Mouse (Mus musculus) cerebellum, adult 9-11 months (tissue): ENCODE measurements around the gene Prps1l3.
"Not testable (repeated sequence)": the region's sequence is repeated elsewhere in the genome, so short reads cannot be mapped to it uniquely, and the experiment has no call there.

Experiments
- DNase-seq: peaks from one replicate; pipeline ENCODE4 v3.0.0; 2022

Prps1l3 gene

DNA sequence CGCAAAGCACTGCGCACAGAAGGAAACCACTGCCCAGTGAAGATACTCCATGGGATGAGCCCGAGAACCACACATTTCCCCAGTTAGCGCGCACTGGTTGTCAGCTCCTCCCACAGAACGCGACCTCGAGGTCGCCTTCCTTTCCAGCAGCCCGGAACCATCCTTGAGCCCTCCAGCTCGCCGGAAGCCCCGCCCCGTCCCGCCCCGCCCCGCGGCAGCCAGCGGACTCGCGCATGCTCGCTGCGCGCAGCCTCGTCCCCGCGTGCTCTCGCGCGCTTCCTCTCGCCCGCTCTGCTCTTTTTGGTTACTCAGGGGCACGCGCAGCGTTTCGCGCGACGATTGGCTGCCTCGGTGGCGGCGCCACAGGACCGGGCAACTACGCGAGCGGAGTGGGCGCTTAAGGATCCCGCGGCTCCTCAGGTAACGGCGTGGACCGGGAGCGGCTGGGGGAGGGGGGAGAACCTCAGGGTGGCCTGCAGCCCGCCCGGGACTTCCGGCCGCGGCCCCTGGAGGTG is at the start of gene Prps1l3, which contains the start of gene Mipol1:
Prps1l3 (plus strand) TSS at position 221 of the 515 bp plus-strand sequence.
Mipol1 (plus strand) TSS at position 236 of the 515 bp plus-strand sequence.
- peak; percentile 89 for DNase-seq

DNA sequence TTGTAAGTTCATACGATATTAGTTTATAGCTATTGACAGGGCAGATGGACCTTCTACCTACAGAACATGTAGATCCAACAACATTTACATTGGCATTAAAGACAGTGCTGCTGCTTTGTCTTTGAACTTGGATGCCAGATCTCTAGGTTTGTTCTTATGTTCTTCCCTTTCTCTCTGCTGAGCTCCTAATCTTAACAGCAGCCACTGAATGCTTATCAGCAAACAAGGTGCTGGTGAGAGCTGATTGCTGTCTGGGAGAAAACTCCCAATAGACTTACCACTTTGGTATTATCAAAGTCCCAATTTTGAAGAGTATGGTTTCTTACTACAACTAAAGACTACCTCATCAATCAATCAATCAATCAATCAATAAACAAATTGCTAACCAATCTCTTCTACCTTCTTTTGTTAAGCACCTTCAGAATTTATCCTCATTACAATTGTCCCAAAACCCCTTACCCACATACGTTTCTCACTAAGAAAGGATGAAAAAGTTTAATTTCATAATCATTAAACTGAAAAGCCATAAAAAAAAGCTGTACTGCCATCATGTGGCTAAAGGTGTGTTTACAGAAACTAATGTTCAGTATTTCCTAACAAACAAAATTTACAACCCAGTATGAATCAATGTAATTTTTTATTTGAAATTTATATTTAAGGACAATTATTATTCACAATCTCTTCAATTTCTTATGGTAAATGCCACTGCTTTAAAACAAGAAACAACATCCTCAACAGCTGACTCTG is 45.6 kb upstream of the Prps1l3 start:
- no peak for DNase-seq

DNA sequence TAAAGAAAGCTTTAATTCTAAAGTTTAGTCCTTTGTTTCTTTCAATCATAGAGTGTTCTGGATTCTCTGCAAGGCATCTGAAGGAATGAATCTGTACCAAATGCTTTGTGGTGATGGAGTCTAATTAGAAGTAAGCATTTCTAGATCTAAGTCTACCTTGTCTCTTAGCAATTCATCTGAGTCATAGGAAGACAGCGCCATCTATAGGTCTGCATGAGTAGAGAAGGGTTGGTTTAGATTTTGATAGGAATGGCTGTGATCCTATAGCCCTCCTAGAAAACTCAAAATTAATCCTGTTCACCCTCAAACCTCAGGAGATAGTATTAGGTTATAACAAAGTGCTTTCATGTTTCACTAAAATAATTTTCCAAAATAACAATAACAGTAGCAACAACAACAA is 44.7 kb upstream of the Prps1l3 start:
- no peak for DNase-seq

DNA sequence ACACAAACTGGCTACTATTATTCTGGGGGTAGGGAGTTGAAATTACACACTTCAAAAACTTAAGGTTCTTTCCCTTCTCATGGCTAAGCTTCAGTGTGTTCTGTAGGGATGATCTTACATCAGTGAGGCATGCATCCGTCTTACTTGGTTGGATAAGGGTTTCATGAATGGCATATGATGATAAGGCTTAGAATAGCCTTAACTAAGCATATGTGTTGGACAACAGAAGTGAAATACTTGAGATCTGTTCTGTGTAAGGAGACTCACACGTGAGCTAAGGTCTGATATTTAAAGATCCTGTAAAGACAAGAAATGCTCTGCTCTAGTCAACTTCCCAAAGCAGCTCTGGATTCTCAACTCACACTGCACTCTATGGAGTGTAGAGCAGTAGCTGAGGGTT is 44.1 kb upstream of the Prps1l3 start:
- DNase-seq = no peak

DNA sequence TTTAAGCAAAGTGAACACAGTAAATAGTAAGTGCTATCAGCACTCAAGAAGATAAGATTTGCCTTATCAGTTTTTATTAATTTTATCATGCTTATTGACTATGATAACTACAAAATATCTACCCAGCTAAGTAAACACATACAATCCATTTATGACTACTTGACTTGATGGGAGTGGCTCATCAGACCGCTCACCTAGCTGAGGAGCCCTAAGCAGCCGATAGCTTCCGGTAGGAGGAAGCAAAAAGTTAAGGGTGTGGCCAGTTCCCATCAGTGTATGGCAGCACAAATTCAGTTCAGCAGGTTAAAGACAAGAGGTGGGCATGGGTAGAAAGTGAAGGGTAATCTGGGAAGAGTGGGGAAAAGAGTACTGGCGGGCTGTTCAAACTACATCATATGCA is 43.2 kb upstream of the Prps1l3 start:
- no peak for DNase-seq

DNA sequence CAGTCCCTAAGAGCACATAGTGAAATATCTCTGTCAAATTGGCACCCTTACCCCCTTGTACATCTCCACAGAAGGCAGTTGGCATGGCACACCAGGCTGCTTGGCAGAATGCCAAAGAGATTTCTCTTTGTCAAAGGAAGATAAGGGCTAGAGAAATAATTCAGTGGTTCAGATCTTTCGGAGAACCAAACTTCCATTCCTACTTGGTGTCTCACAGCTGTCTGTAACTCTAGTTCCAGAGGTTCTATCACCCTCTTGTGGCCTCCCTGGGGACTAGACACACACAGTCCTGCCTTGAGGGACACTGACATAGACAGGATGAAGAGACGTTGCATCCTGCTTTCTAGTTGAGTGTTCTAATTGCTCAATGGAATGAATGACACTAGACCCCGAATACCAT is 35.6 kb upstream of the Prps1l3 start:
- DNase-seq = no peak

DNA sequence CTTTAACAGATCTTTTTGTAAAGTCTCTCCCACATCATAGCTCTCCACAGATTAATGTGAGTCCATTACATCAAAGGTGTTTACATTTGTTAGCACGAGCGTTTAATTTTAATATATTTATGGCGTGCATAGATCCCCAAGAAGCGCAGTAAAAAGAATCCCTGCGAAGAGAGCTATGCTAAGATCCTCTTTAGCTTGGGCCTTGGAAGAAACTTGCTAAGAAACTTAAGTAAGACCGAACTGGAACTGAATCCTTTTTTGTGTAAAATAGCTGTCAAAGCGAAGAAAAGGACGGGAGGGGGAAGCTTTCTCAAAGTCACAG is 34.0 kb upstream of the Prps1l3 start:
- DNase-seq = no peak

DNA sequence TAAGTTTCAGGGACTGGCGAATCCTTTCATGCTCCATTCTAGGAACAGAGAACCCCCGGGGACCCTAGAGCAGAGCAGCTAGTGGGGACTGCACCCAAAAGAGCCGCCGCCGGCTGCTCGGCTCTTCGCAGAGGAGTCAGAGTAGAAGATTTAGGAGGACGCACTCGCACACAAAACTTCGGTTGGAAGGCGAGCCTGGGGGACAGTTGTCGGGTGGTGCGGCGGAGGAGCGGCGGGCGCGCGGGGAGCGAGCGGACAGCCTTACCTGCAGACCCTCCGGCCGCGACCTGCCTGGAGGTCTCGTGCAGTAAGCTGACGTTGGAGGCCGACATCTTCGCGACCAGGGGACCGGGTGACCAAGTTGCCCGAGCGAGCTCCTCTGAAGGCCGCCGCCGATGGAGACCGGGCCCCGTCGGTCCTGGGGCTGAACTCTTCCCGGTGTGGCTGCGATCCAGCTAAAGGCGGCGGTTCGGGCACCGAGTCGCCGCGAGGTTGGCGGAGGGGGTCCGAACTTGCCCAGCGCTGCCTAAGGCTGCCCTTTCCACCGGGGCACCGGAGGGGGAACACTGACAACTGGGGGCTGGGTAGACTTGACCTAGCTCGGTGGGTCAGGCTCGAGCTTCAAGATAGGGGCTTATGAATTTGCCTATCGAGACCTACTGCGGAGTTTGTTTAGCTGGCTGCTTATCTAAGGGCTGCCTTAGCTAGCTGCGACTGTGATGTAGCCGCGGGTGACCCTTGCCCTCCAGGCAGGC is 33.4 kb upstream of the Prps1l3 start:
- DNase-seq = no peak

DNA sequence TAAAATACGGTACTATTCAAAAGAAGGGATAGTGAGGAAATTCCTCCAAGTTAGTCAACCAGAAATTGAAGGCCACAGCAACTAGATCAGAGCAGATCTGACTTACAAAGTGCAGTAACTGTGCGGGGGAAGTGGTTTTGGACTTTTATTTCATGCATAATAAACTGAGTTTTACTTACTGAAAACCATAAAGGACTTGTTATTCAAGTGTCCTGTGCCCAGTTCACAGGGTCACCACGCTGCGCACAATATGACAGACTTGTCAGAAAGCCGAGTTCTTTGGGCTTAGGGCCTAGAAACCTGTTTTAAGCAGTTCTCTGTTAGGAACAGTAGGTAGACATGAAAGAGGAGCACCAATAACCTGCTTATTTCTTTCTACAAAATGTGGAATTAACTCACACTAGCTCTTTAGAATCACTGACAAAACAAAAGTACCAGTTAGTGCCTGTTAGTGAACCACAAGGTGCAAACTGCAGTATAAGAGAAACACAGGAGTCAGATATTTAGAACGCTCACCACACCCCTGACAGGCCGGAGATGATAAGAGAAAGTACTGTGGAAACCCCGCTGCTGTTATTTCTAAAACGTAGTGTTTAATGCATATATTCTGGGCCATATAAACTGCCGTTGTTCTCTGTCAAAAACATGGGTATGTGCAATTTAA is 32.7 kb upstream of the Prps1l3 start, which contains the start of gene Slc25a21:
Slc25a21 (minus strand) TSS at position 110 of the 664 bp plus-strand sequence.
- no peak for DNase-seq

DNA sequence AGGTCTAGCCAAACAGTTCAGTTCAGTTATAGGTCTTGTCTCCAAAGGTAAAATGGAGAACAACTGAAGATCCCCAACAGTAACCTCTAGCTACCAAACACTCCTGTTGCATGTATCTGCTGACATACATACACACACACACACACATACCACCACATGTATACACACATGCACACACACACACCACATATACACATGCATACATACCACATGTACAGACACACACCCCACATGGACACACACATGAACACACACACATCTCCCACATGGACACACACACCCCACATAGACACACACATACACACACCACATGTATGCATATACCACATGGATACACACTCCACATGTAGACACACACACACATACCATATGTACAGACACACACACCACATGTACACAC is 31.9 kb upstream of the Prps1l3 start:
- no peak for DNase-seq

DNA sequence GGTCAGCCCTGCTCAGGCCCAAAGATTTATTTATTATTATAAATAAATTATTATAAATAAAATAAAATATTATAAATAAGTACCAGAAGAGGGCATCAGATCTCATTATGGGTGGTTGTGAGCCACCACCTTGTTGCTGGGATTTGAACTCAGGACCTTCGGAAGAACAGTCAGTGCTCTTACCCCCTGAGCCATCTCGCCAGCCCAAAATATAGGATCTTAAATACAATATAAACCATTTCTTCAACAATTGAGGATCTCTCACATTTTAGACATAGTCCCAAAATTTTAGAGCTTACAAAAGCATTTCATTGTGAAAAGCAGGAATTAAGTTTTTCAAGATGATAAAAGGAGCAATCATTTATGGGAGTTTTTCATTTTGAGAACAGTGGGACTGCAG is 30.8 kb upstream of the Prps1l3 start:
- DNase-seq = no peak

DNA sequence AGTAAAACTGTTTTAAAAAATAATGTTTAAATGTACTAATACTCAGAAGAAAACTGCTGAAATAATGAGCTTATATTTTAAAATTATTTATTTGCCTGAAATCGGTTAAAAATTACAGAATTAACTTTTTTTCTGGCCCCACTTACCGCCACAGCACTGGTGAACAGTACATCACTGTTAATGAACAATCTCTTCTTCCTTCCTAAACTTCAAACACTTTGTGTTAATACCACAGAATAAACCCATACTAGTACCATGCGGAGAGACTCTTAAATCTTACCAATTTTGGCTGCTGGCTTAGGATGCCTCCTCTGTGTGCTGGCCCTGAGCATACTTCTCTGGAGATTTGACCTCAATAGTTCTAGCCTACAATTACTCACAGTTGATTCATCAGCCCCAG is 28.3 kb upstream of the Prps1l3 start:
- no peak for DNase-seq

DNA sequence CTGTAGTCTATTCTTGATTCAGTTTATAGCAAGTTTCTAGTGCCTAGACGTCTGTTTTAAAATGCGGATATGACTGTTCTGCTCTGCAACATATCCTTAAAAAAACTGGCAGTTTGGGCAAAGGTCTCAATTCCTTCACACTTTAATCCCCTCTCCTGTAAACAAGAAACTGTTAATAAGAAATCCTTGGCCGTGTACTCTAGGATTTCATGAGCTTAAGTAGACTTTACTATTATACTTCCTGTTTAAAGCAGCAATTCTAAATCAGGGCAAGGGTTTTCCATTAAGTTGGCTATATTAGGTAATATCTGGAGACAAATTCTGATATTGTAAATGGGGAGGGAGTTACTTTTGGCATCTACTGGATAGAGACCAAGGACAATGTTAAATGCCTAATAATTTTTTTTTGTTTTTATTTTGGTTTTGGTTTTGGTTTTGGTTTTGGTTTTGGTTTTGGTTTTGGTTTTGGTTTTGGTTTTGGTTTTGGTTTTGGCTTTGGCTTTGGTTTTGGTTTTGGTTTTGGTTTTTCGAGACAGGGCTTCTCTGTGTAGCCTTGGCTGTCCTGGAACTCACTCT is 25.8 kb upstream of the Prps1l3 start:
- no peak for DNase-seq

DNA sequence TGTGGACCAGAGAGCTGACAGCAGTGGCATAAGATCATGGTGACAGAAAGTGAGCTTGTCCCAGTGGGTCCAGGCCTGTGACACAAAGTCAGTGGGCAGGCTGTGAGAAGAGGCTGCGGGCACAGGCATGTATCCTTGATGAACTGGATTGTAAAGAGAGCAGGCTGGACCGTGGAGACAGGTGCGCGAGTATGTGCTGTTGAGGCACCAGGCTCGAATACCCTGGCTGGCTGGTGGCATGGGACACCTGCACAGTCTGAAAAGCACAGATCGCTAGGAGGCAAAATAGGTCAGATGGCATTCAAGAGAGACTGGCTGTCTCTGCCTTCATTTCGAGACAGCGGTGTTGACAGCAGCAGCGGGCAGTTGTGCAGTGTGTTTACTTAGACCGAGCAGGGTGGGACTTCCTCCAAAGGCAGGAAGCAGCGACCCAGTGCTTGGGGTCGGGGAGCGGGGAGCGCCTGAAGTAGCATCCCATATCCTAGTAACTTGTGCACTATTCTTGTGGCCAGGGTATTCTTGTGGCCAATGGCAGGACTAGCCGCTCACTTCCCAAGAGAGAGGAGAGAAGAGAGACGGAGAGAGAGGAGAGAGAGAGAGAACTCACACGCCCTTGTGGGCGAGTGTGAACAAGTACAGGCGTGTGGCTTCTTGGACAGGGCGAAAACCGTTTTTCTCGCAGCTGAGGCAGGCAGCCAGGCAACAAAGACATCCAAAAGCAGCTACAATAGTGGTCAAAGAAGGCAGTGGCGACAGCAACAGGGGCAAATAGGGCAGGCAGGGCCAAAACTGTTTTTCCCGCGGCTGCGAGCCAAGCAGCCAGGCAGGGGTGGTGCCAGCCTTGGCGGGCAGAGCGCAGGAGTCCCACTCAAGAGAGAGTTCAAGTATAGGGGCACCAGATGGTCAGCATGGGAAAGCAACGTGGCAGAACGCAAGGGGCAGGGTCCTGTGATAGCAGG is 18.6 kb upstream of the Prps1l3 start:
- DNase-seq = peak; percentile 52

DNA sequence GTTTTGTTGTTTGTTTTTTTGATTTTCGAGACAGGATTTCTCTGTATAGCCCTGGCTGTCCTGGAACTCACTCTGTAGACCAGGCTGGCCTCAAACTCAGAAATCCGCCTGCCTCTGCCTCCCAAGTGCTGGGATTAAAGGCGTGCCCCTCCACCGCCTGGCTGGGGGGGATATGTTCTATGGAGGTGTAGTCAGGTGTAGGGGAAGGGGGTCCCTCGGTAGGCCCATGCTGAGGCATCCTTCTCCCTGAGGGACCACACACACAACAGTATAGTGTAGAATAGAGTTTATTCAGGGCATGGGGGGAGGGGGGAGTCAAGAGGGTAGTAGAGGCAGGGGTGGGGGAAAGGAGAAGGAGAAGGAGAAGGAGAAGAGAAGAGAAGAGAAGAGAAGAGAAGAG is 17.7 kb upstream of the Prps1l3 start:
- DNase-seq = not testable (repeated sequence)

DNA sequence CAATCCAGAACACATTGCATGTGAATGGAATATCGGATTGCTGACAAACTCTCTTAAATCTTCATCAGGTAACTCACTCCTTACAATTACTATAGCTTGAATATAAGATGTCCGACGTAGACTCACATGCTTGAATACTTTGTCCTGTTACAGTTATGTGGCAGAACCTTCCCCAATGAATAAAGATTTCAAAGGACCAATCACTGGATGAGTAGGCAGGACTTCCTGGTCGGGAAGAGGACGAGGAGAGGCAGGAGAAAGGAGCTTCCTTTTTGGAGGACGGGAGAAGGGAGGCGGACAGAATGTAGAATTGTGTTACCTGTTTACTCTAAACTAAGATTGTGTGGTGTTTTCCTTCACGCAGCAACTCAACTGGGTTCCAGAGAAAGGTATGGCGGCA is 3.8 kb upstream of the Prps1l3 start:
- DNase-seq = no peak

DNA sequence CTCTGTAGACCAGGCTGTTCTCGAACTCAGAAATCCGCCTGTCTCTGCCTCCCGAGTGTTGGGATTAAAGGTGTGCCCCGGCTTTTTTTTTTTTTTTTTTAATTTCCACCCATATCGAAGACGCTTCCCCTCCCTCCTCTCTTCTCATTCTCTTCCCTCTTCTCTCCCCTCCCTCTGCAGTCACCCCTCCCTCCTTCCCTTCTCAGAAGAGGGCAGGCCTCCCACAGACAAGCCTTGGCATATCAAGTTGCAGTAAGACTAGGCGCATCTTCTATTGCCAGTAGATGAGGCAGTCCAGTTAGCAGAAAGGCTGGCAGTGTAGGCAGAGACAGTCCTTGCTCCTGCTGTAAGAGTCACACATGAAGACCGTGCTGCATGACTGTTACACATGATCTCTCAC is 2.4 kb upstream of the Prps1l3 start:
- no peak for DNase-seq

DNA sequence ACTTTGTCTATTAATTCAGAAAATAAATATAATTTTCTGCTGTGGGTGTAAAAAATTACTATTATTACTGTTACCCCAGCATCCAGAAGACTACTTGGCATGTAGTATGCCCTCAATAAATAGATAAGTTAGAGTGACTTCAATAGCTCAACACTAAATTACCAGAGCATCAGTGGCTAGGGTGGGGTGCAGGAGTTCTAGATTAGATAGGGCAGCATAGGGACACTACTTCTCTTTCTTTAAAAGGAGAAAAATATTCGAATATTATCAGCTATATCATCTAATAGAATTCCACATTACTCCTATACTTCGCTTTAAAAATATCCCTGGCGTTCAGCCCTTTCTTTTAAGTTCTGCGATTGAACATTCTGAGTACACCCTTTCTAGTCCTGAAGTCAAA is 509 bp upstream of the Prps1l3 start:
- DNase-seq = no peak

DNA sequence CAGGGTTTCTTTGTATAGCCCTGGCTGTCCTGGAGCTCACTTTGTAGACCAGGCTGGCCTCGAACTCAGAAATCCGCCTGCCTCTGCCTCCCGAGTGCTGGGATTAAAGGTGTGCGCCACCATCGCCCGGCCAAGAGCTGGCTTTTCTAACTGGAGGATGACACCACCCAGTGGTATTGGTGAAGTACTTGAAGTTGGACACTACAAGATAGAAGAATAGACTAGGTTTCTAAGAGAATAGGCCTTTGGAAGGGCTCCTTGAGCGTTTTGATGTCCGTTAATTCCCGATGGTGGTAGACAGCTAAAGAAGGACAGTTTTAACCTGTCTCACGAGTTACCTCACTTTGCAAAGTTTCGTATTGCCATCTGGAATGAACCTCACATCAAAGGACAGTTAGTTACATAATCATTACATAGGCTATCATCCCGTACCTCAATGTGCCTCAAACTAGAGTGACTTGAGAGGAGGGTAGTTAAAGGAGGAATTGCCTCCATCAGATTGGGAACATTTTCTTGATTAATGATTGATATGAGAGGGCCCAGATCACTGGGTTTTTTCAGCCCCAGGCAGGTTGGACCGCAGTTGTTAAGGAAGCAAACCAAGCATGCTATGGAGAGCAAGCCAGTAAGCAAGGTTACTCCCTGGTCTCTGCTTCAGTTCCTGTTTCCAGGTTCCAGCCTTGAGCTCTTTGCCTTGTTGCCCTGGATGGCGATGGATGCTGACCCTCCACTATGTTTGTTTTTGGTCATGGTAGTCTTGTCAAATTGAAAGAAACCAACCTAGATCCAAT is 1.1 kb downstream of the Prps1l3 start:
- DNase-seq = peak; percentile 26

DNA sequence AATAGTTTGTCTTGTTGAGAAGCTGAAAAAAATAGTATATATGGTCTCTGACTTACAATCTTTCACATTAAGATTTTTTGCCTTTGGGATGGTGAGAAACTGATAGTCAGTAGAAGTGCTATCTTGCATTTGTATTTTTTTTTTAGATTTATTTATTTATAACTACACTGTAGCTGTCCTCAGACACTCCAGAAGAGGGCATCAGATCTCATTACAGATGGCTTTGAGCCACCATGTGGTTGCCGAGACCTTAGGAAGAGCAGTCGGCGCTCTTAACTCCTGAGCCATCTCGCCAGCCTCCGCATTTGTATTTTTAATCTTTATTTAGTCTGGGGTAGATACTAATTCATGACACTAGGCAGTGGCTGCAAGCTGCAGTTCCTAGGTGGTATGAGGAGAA is 3.2 kb downstream of the Prps1l3 start:
- no peak for DNase-seq
